Mouse (Mus musculus) gastrocnemius, postnatal 4 days (tissue): ENCODE data around the gene Lmf1. TPM values are rescaled to one million over a fixed set of nuclear protein-coding genes. Genes with fewer than 3 reads are reported as not detected.
A peak's percentile ranks its signal among the peaks of the same experiment; 100 is the strongest.

Experiments
- DNase-seq, 2 experiments: peaks; one replicate each; pipeline ENCODE4 v3.0.0; 2021 to 2022; ENCODE audit warnings: low spot score in 2 of 2, mixed read lengths in 2 of 2
- total RNA-seq, 2 experiments: library from RNA; stranded (reverse); gene quantifications; 2 replicates each; pipeline ENCODE4 v1.2.3; 2021

Lmf1 gene
- total RNA-seq, 2 experiments from 2014 or later, result 16.1 to 18.8 TPM

- no peak for DNase-seq
These were observed 59.6 kb downstream of the Lmf1 start for GRCm38 (mm10) chr17:25638442-25638841.

- DNase-seq, result no peak
These were observed 62.1 kb downstream of the Lmf1 start for GRCm38 (mm10) chr17:25640956-25641355.

GRCm38 (mm10) chr17:25642032-25642431, 63.1 kb downstream of the Lmf1 start:
- no peak for DNase-seq

- no peak for DNase-seq
These were observed 64.8 kb downstream of the Lmf1 start for GRCm38 (mm10) chr17:25643517-25644294.

- no peak for DNase-seq
These were observed 65.9 kb downstream of the Lmf1 start for GRCm38 (mm10) chr17:25644761-25645160.

- DNase-seq, result no peak
These were observed 66.8 kb downstream of the Lmf1 start for GRCm38 (mm10) chr17:25645661-25646060.

GRCm38 (mm10) chr17:25647901-25648300, 69.0 kb downstream of the Lmf1 start:
- no peak for DNase-seq

- no peak for DNase-seq
These were observed 69.9 kb downstream of the Lmf1 start for GRCm38 (mm10) chr17:25648678-25649216.

GRCm38 (mm10) chr17:25650726-25651125, 71.8 kb downstream of the Lmf1 start:
- no peak for DNase-seq

GRCm38 (mm10) chr17:25652272-25652671, 73.4 kb downstream of the Lmf1 start:
- DNase-seq, result no peak

GRCm38 (mm10) chr17:25656142-25656825, 77.4 kb downstream of the Lmf1 start:
- no peak for DNase-seq

- no peak for DNase-seq
These were observed 77.9 kb downstream of the Lmf1 start for GRCm38 (mm10) chr17:25656826-25657189.

GRCm38 (mm10) chr17:25663213-25663835, 84.4 kb downstream of the Lmf1 start:
- DNase-seq, result no peak

GRCm38 (mm10) chr17:25665485-25665884, 86.6 kb downstream of the Lmf1 start:
- DNase-seq, result no peak

GRCm38 (mm10) chr17:25665891-25666290, 87.0 kb downstream of the Lmf1 start:
- no peak for DNase-seq

GRCm38 (mm10) chr17:25668481-25669055, 89.7 kb downstream of the Lmf1 start:
- no peak for DNase-seq

GRCm38 (mm10) chr17:25672982-25673381, 94.1 kb downstream of the Lmf1 start:
- no peak for DNase-seq

- DNase-seq, result no peak
These were observed 99.1 kb downstream of the Lmf1 start for GRCm38 (mm10) chr17:25677969-25678368.

- no peak for DNase-seq
These were observed 100.9 kb downstream of the Lmf1 start for GRCm38 (mm10) chr17:25679818-25680217.

- DNase-seq, result no peak
These were observed 102.8 kb downstream of the Lmf1 start for GRCm38 (mm10) chr17:25681636-25682035.

GRCm38 (mm10) chr17:25686323-25686722, 107.4 kb downstream of the Lmf1 start:
- peak in 1 of 2 experiments; percentile 28 for DNase-seq

- no peak for DNase-seq
These were observed 110.0 kb downstream of the Lmf1 start for GRCm38 (mm10) chr17:25688922-25689321.
